Mouse (Mus musculus): Measurements from ENCODE around the gene 4933407L21Rik. TPM values are rescaled to one million over a fixed set of nuclear protein-coding genes. Genes with fewer than 3 reads are reported as not detected.

4933407L21Rik gene
- polyA plus RNA-seq, 1 experiment from 2014 or later, result 0.85 TPM

DNA sequence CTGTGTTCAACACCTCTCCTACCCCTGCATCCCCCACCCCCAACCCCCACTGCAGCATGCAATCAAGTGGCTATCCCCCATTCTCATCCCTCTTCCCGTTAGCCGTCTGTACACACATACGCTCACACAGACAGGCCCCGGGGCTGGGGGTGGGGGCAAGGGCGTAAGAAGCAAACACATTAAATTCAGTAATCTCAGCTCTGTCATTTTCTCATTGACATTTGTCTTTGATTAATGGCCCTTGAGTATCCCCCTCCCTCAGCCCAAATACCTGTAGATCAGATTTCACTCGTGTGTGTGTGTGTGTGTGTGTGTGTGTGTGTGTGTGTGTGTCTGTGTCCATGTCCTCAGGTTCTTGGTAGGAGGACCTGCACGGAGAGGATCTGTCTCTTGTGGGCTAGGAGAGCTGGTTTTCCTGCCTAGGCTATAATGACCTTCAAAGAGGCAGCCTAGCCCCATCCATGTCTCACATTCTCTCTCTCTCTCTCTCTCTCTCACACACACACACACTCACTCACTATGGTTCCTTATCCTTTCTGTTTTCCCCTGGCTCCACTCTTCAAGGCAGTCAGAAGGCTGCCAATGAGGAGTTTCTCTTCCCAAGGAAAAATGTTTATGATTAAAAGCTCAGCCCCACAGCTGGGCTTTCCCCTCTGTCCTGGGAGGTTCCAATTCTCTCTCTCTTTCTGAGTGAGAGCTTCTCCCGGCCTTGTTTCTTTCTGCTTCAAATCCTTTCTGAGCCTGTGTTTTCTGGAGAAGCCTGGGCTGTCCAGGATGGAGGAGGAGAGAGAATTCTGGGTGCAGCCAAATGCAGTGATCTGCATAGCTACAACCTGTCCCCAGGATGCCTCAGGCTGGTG is 30.2 kb upstream of the 4933407L21Rik start:
- H3K9me3 ChIP-seq (ENCODE audit: control insufficient read depth, low read length), result no peaks in the 10 kb centered on the region
- ATAC-seq (ENCODE audit: low FRiP score, low TSS enrichment), result no peak
- no peak overlapping the region for H3K4me2 ChIP-seq (replicated peaks; ENCODE audit: low read depth, low read length)
- H3K36me3 ChIP-seq (ENCODE audit: control insufficient read depth, insufficient read depth, low read length), result peaks cover 2% of the 10 kb centered on the region; the same call in 1 of the 2 replicates
- peaks cover 67% of the 10 kb centered on the region for H3K4me1 ChIP-seq (ENCODE audit: control insufficient read depth, insufficient read depth, low read length)
- no peaks in the 10 kb centered on the region for H3K27me3 ChIP-seq (ENCODE audit: control insufficient read depth, insufficient read depth, low read length)
- H3K4me3 ChIP-seq (ENCODE audit: low read length), result no peak overlapping the region
- peak overlapping the region; percentile 56; the same call in 1 of the 2 replicates for H3K27ac ChIP-seq (ENCODE audit: low read depth, low read length)
- 14% methylated on average over 8 of the region's 8 CpGs for WGBS
- no peak overlapping the region for H3K9ac ChIP-seq (ENCODE audit: low read depth, low read length)

DNA sequence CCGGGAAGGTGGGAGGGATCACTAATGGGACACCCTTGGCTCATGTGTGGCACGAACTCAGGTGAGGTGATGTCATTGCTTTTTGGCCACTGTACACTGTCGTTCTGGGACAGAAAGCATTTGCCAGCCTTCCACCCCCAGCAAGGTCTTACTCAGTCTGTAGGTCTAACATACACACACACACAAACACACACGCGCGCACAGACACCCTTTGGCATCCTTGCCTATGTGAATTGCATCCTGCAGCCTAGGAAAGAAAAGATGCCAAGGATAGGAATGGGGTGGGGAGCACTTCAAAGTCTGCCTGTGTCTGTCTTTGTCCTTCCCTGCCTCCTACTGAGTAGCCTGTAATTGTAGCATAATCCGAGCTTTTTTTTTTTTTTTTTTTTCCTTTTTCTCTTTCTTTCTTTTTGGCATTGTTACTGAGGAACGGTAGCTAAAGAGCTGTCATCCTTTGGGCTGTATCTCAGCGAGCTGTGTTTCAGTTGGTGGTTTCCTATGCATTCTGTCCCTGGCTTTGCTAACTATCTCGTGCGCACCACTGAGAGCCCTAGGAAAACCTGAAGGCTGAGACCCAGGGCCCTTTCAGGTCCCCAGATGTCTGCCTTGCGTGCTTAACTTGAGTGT is 29.4 kb upstream of the 4933407L21Rik start:
- 37% methylated on average over 12 of the region's 12 CpGs for WGBS
- Histone ChIP-seq H3K9me3 (ENCODE audit: control insufficient read depth, low read length) (no peaks in the 10 kb centered on the region), H3K4me3 (ENCODE audit: low read length) (no peak overlapping the region), H3K4me1 (ENCODE audit: control insufficient read depth, insufficient read depth, low read length) (peaks cover 67% of the 10 kb centered on the region), H3K4me2 (replicated peaks; ENCODE audit: low read depth, low read length) (no peak overlapping the region), H3K27ac (ENCODE audit: low read depth, low read length) (peak overlapping the region; percentile 56; the same call in 1 of the 2 replicates), H3K36me3 (ENCODE audit: control insufficient read depth, insufficient read depth, low read length) (peaks cover 9% of the 10 kb centered on the region), H3K27me3 (ENCODE audit: control insufficient read depth, insufficient read depth, low read length) (no peaks in the 10 kb centered on the region), H3K9ac (ENCODE audit: low read depth, low read length) (peak overlapping the region; percentile 12; the same call in 1 of the 2 replicates)
- ATAC-seq (ENCODE audit: low FRiP score, low TSS enrichment), result no peak

DNA sequence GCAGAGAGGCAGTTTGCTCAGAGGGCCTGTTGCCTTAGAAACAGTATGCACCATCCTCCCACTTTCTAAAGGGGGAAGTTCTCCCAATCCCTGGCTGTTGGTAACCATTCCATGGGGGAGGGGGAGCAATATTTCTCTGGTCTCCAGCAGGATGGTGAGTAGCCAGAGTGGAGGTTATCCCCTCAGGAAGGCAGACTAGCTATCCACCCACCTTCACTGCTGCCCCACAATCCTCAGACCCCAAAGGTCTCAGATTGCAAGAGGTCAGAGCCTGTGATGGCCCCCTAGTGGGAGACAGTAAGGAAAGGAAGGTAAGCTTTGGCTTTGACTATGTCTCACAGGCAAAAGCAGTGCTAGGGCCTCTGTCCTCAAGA is 28.9 kb upstream of the 4933407L21Rik start:
- ATAC-seq (ENCODE audit: low FRiP score, low TSS enrichment), result no peak
- no peak overlapping the region for H3K27ac ChIP-seq (ENCODE audit: low read depth, low read length)
- peak overlapping the region; percentile 12; the same call in 1 of the 2 replicates for H3K9ac ChIP-seq (ENCODE audit: low read depth, low read length)
- no peak overlapping the region for H3K4me2 ChIP-seq (replicated peaks; ENCODE audit: low read depth, low read length)
- peaks cover 14% of the 10 kb centered on the region for H3K36me3 ChIP-seq (ENCODE audit: control insufficient read depth, insufficient read depth, low read length)
- H3K4me1 ChIP-seq (ENCODE audit: control insufficient read depth, insufficient read depth, low read length), result peaks cover 67% of the 10 kb centered on the region
- no peaks in the 10 kb centered on the region for H3K9me3 ChIP-seq (ENCODE audit: control insufficient read depth, low read length)
- no peaks in the 10 kb centered on the region for H3K27me3 ChIP-seq (ENCODE audit: control insufficient read depth, insufficient read depth, low read length)
- H3K4me3 ChIP-seq (ENCODE audit: low read length), result no peak overlapping the region

DNA sequence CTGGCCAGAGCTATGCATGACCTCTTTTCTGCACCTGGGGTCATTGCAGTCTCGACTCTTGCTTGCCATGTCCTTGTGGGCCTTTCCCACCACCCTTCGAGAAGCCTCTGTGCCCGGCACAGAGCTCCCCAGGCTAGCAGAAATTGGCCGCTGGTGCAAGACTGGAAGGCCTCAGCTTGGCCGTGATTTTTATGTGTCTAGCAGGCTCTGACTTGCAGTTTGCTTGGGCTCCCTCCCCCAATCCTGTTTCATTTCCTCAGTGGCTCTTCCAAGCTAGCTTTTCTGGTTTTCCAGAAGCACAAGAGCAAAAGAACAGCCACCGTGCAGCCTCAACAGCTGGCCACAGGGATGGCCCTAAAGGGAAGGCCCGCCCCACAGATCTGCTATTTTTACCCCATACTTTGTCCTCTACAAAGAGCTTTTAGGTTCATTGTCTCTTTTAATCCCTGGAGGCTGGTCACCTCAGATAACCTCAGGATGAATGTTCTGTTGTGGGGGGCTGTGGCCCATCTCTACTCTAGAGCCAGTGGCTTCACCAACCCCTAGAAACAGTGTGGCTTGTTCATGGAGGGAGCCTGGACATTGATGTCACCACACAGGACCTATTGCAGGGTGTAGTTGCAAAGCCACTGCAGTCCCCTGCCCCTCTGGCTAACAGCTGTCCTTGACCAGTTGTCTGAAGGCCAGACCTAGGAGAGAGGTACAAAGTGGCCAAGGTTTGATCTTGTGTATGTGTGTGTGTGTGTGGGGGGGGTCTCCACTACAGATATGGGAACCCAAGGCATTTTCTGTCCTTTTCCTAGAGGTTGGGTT is 27.6 kb upstream of the 4933407L21Rik start:
- Histone ChIP-seq H3K36me3 (ENCODE audit: control insufficient read depth, insufficient read depth, low read length) (peaks cover 27% of the 10 kb centered on the region), H3K27ac (ENCODE audit: low read depth, low read length) (peak overlapping the region; percentile 32; the same call in 1 of the 2 replicates), H3K4me1 (ENCODE audit: control insufficient read depth, insufficient read depth, low read length) (peaks cover 66% of the 10 kb centered on the region), H3K9ac (ENCODE audit: low read depth, low read length) (no peak overlapping the region), H3K27me3 (ENCODE audit: control insufficient read depth, insufficient read depth, low read length) (no peaks in the 10 kb centered on the region), H3K4me2 (replicated peaks; ENCODE audit: low read depth, low read length) (no peak overlapping the region), H3K9me3 (ENCODE audit: control insufficient read depth, low read length) (no peaks in the 10 kb centered on the region), H3K4me3 (ENCODE audit: low read length) (no peak overlapping the region)
- no peak for ATAC-seq (ENCODE audit: low FRiP score, low TSS enrichment)
- WGBS, result 46% methylated on average over 7 of the region's 7 CpGs

DNA sequence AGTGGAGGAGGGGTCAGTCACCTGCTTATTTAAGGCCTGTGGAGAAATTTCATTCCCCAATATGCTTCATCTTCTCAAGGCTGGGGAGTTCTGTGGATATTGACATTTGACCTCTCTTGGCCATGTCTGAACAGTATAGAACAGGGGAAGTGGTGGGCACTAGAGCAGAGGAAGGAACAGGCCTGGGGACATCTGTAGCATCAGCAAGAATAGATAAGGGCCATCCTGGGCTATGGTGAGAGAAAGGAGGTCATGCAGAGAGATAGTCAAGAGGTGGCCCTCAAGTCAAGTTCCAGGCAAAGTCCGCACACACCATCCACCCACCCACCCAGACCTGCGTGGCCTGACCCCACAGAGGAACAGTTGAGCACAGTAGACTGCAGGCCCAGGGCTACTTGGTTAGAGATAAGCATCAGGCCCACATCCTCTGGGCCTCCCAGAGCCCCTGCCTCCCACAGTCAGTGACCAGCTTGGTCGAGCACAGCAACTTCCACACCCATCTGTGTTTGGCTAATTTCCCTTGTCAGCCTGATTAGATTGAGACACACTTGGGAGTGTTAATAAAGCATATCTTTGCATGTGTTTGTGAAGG is 26.7 kb upstream of the 4933407L21Rik start:
- Histone ChIP-seq H3K4me1 (ENCODE audit: control insufficient read depth, insufficient read depth, low read length) (peaks cover 57% of the 10 kb centered on the region), H3K27me3 (ENCODE audit: control insufficient read depth, insufficient read depth, low read length) (no peaks in the 10 kb centered on the region), H3K9ac (ENCODE audit: low read depth, low read length) (no peak overlapping the region), H3K27ac (ENCODE audit: low read depth, low read length) (peak overlapping the region; percentile 55; the same call in 1 of the 2 replicates), H3K36me3 (ENCODE audit: control insufficient read depth, insufficient read depth, low read length) (peaks cover 36% of the 10 kb centered on the region), H3K4me2 (replicated peaks; ENCODE audit: low read depth, low read length) (no peak overlapping the region), H3K9me3 (ENCODE audit: control insufficient read depth, low read length) (no peaks in the 10 kb centered on the region), H3K4me3 (ENCODE audit: low read length) (no peak overlapping the region)
- WGBS, result 37% methylated on average over 3 of the region's 3 CpGs
- peak; percentile 22; the same call in 1 of the 2 replicates for ATAC-seq (ENCODE audit: low FRiP score, low TSS enrichment)

DNA sequence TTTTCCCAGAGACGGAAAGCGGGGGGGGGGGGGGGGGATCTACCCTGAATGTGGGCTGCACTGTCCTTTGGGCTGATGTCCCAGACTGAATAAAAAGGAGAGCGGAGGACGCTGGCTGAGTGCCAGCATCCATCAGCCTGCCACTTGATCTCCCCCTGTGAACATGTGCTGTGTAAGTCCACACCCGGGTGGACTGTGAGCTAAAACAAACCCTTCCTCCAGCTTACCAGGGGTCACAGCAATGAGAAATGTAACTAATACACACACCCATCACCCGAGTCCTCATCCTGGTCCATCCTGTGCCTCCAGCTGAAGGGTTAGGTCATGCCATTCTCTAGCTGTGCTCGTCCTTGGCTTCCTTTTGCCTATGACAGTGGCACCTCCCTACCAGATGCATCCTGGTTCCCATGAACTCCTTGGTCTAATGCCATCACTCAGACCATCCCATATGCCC is 26.1 kb upstream of the 4933407L21Rik start:
- WGBS, result 21% methylated on average over 7 of the region's 7 CpGs
- Histone ChIP-seq H3K4me3 (ENCODE audit: low read length) (no peak overlapping the region), H3K9me3 (ENCODE audit: control insufficient read depth, low read length) (no peaks in the 10 kb centered on the region), H3K27me3 (ENCODE audit: control insufficient read depth, insufficient read depth, low read length) (no peaks in the 10 kb centered on the region), H3K36me3 (ENCODE audit: control insufficient read depth, insufficient read depth, low read length) (peaks cover 41% of the 10 kb centered on the region), H3K4me1 (ENCODE audit: control insufficient read depth, insufficient read depth, low read length) (peaks cover 52% of the 10 kb centered on the region), H3K9ac (ENCODE audit: low read depth, low read length) (no peak overlapping the region), H3K4me2 (replicated peaks; ENCODE audit: low read depth, low read length) (no peak overlapping the region), H3K27ac (ENCODE audit: low read depth, low read length) (no peak overlapping the region; the same call in 1 of the 2 replicates)
- ATAC-seq (ENCODE audit: low FRiP score, low TSS enrichment), result peak; percentile 67

DNA sequence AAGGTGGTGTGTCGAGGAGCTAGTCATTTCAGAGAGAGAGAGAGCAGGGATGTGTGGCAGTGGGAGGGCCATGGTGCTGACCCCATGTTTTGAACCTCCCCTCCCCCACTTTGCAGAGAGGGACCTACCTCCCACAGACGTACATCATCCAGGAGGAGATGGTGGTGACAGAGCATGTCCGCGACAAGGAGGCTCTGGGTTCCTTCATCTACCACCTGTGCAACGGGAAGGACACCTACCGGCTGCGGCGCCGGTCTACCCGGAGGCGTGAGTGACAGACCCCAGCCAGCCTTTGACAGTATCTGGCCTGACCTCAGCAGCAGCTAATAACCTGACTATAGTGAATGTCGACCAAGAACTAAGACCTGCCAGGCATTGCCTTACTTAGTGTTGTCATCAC is 21.4 kb upstream of the 4933407L21Rik start:
- no peak for ATAC-seq (ENCODE audit: low FRiP score, low TSS enrichment)

DNA sequence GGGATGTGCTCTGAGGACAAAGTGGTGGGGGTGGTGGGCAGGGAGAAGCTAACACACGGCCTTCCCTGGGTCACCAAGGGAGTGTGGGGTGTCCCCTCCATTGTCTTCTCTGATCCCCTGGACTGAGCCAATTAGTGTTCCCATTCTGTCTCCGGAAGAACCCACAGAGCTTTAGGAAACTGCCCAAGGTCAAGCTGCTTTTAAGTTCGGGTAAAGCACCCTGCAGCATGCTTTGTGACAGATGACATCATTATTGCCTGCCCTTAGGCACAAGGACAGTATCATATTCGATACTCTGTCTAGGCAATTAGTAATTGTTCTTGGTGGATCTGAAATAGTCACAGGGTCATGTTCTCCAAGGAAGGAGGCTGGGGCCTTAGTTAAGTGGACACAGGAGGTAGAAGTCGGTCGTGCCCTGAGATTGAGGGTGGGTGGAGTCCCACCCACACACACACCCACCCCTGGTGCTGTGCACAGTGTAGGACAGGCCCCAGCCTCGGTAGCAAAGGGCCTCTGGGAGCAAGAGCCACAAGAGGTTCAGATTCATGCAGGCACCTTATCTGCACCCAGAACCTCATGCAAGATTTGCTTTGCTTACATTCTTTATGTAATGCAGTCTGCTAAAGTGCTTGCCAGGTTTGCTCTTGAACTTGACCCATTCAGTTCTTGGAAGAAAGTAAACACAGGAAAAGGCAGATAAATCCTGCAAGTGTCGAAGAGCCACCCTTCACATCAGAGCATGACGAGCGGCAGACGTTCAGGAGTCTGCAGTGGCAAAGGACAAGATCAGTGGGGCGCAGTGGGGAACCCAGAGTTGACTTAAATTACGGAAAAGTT is 19.3 kb upstream of the 4933407L21Rik start:
- Histone ChIP-seq H3K27me3 (ENCODE audit: control insufficient read depth, insufficient read depth, low read length) (no peaks in the 10 kb centered on the region), H3K27ac (ENCODE audit: low read depth, low read length) (no peak overlapping the region), H3K9me3 (ENCODE audit: control insufficient read depth, low read length) (no peaks in the 10 kb centered on the region), H3K9ac (ENCODE audit: low read depth, low read length) (no peak overlapping the region), H3K4me2 (replicated peaks; ENCODE audit: low read depth, low read length) (no peak overlapping the region), H3K4me1 (ENCODE audit: control insufficient read depth, insufficient read depth, low read length) (no peaks in the 10 kb centered on the region), H3K36me3 (ENCODE audit: control insufficient read depth, insufficient read depth, low read length) (peaks cover 49% of the 10 kb centered on the region), H3K4me3 (ENCODE audit: low read length) (no peak overlapping the region)
- ATAC-seq (ENCODE audit: low FRiP score, low TSS enrichment), result no peak
- 43% methylated on average over 13 of the region's 13 CpGs for WGBS

More for the DNA sequence above, 21.4 kb upstream of the 4933407L21Rik start:
- Histone ChIP-seq H3K4me1 (ENCODE audit: control insufficient read depth, insufficient read depth, low read length) (peaks cover 4% of the 10 kb centered on the region), H3K36me3 (ENCODE audit: control insufficient read depth, insufficient read depth, low read length) (peaks cover 59% of the 10 kb centered on the region), H3K4me3 (ENCODE audit: low read length) (no peak overlapping the region), H3K9me3 (ENCODE audit: control insufficient read depth, low read length) (no peaks in the 10 kb centered on the region), H3K27me3 (ENCODE audit: control insufficient read depth, insufficient read depth, low read length) (no peaks in the 10 kb centered on the region), H3K4me2 (replicated peaks; ENCODE audit: low read depth, low read length) (no peak overlapping the region), H3K9ac (ENCODE audit: low read depth, low read length) (no peak overlapping the region), H3K27ac (ENCODE audit: low read depth, low read length) (no peak overlapping the region)
- 75% methylated on average over 12 of the region's 12 CpGs for WGBS

Data from kidney, embryonic 14.5 days (tissue).